Mouse (Mus musculus) right cerebral cortex, adult 2 months (tissue): ENCODE data around the gene Asl.
"Not testable (repeated sequence)": the region's sequence is repeated elsewhere in the genome, so short reads cannot be mapped to it uniquely, and the experiment has no call there.

Experiments
- DNase-seq, 2 experiments: peaks; one replicate each; pipeline ENCODE4 v3.0.0; 2021 to 2022; ENCODE audit warnings: low spot score in 2 of 2

Gene Asl

GRCm38 (mm10) chr5:130046100-130046499 lies 17.1 kb upstream of the Asl start:
- no peak for DNase-seq

GRCm38 (mm10) chr5:130044201-130044695 lies 15.2 kb upstream of the Asl start:
- peak; percentile 40 to 44 for DNase-seq

GRCm38 (mm10) chr5:130043741-130044140 lies 14.7 kb upstream of the Asl start:
- no peak for DNase-seq

- DNase-seq, result no peak
Observed at GRCm38 (mm10) chr5:130041262-130041661, 12.2 kb upstream of the Asl start.

GRCm38 (mm10) chr5:130040797-130041196 lies 11.8 kb upstream of the Asl start:
- no peak for DNase-seq

GRCm38 (mm10) chr5:130037752-130038455 lies 8.9 kb upstream of the Asl start:
- DNase-seq, result peak; percentile 56 to 62

- DNase-seq, result not testable (repeated sequence)
Observed at GRCm38 (mm10) chr5:130036300-130036699, 7.3 kb upstream of the Asl start.

- no peak for DNase-seq
Observed at GRCm38 (mm10) chr5:130033869-130034268, 4.8 kb upstream of the Asl start.

- no peak for DNase-seq
Observed at GRCm38 (mm10) chr5:130031410-130032390, 2.7 kb upstream of the Asl start.

GRCm38 (mm10) chr5:130027696-130028095 lies 1.4 kb downstream of the Asl start:
- DNase-seq, result no peak

- DNase-seq, result no peak
Observed at GRCm38 (mm10) chr5:130027134-130027533, 1.9 kb downstream of the Asl start.

- DNase-seq, result peak; percentile 70 to 76
Observed at GRCm38 (mm10) chr5:130023767-130024539, 5.1 kb downstream of the Asl start.

- DNase-seq, result no peak
Observed at GRCm38 (mm10) chr5:130023067-130023766, 5.8 kb downstream of the Asl start.

GRCm38 (mm10) chr5:130022366-130022765 lies 6.7 kb downstream of the Asl start:
- no peak for DNase-seq

GRCm38 (mm10) chr5:130021361-130021966 lies 7.6 kb downstream of the Asl start:
- no peak for DNase-seq

GRCm38 (mm10) chr5:130019461-130019860 lies 9.6 kb downstream of the Asl start:
- DNase-seq, result no peak

GRCm38 (mm10) chr5:130015104-130015503 lies 13.9 kb downstream of the Asl start:
- DNase-seq, result no peak

GRCm38 (mm10) chr5:130010961-130011360 lies 18.1 kb downstream of the Asl start:
- DNase-seq, result no peak

- no peak for DNase-seq
Observed at GRCm38 (mm10) chr5:130009784-130010183, 19.3 kb downstream of the Asl start.

- no peak for DNase-seq
Observed at GRCm38 (mm10) chr5:130008034-130008590, 20.9 kb downstream of the Asl start.
